Comparison of ENCODE assay signal across 26 mouse cellular contexts in genomic region chr10:88151658-88152057, GRCm38 (mm10). TPM values are rescaled to one million over a fixed set of nuclear protein-coding genes. Genes with fewer than 3 reads are reported as not detected.
DNase-seq lines count a peak whose midpoint lies in the region; ATAC-seq lines count a peak whose summit lies in the region.
"Had no signal": no experiment of that assay in that cellular context is flagged by ENCODE, and none has a peak within 500 bp of the region (broad histone marks: within the 10 kb centered on the region; RNA-seq: fewer than 3 reads in every experiment).

No protein-coding gene starts in this region.

- H3K4me2 ChIP-seq in embryonic facial prominence, embryonic 14.5 days (ENCODE audit: low read depth, low read length), result no peak overlapping the region
- no peak overlapping the region for H3K4me2 ChIP-seq in embryonic facial prominence, embryonic 15.5 days (replicated peaks)
- H3K4me2 ChIP-seq: embryonic facial prominence, embryonic 12.5 days; forebrain, embryonic 12.5 days; forebrain, embryonic 15.5 days; heart, embryonic 11.5 days; hindbrain, embryonic 13.5 days; intestine, embryonic 15.5 days had no signal

- no peaks in the 10 kb centered on the region for H3K27me3 ChIP-seq in embryonic facial prominence, embryonic 14.5 days (replicated peaks; ENCODE audit: control insufficient read depth, insufficient read depth, low read length)
- H3K27me3 ChIP-seq in embryonic facial prominence, embryonic 10.5 days (replicated peaks; ENCODE audit: low read depth, poor library complexity, severe bottlenecking), result no peaks in the 10 kb centered on the region
- H3K27me3 ChIP-seq in embryonic facial prominence, embryonic 15.5 days, result no peaks in the 10 kb centered on the region
- H3K27me3 ChIP-seq: embryonic facial prominence, embryonic 12.5 days; forebrain, embryonic 12.5 days; forebrain, embryonic 15.5 days; hindbrain, embryonic 13.5 days; intestine, embryonic 15.5 days had no signal

- no peak for ATAC-seq in embryonic facial prominence, embryonic 14.5 days (ENCODE audit: low read depth)
- ATAC-seq in embryonic facial prominence, embryonic 15.5 days (ENCODE audit: insufficient number of reproducible peaks, low FRiP score, low TSS enrichment, low read depth), result peak; percentile 73; the same call in 1 of the 2 replicates
- ATAC-seq: activated CD4-positive, CD25-positive, alpha-beta regulatory T cell, adult 4 months; CD4-positive, CD25-positive, alpha-beta regulatory T cell, adult 4 months; forebrain, embryonic 15.5 days; hindbrain, embryonic 16.5 days; intestine, embryonic 15.5 days had no signal

- DNase-seq in embryonic facial prominence, embryonic 14.5 days (ENCODE audit: low spot score), result peak; percentile 6
- DNase-seq in embryonic facial prominence, embryonic 10.5 days (ENCODE audit: low spot score), result no peak
- peak; percentile 10 for DNase-seq in right cerebral cortex, adult 18-20 months
- no peak for DNase-seq in right cerebral cortex, postnatal 4 days
- peak; percentile 70 for DNase-seq in NIH3T3 (ENCODE audit: low read depth)
- no peak for DNase-seq in cerebellum, adult 11-12 months
- no peak for DNase-seq in neural tube, embryonic 10.5 days (ENCODE audit: extremely low spot score, low spot score)
- DNase-seq: adrenal gland, adult 8-10 months; adrenal gland, postnatal 25 days; cerebellum, adult 18-20 months; cerebellum, adult 9-10 months; cerebellum, postnatal 14 days; gastrocnemius, adult 2 months; gastrocnemius, postnatal 14 days; heart, adult 11 months; kidney, adult 11 months had no signal

- H3K9me3 ChIP-seq in embryonic facial prominence, embryonic 14.5 days (ENCODE audit: control insufficient read depth, low read length), result no peaks in the 10 kb centered on the region
- no peaks in the 10 kb centered on the region for H3K9me3 ChIP-seq in embryonic facial prominence, embryonic 10.5 days
- H3K9me3 ChIP-seq in embryonic facial prominence, embryonic 15.5 days (replicated peaks), result no peaks in the 10 kb centered on the region
- H3K9me3 ChIP-seq: embryonic facial prominence, embryonic 12.5 days; forebrain, embryonic 12.5 days; forebrain, embryonic 15.5 days; hindbrain, embryonic 13.5 days; intestine, embryonic 15.5 days had no signal

- H3K4me3 ChIP-seq in embryonic facial prominence, embryonic 14.5 days (ENCODE audit: low read depth, low read length), result no peak overlapping the region
- H3K4me3 ChIP-seq in embryonic facial prominence, embryonic 10.5 days, result no peak overlapping the region
- no peak overlapping the region for H3K4me3 ChIP-seq in embryonic facial prominence, embryonic 15.5 days (replicated peaks)
- H3K4me3 ChIP-seq: embryonic facial prominence, embryonic 12.5 days; forebrain, embryonic 12.5 days; forebrain, embryonic 15.5 days; gastrocnemius, adult 2 months; hindbrain, embryonic 13.5 days; intestine, embryonic 15.5 days had no signal

- H3K9ac ChIP-seq in embryonic facial prominence, embryonic 14.5 days (ENCODE audit: low read depth, low read length), result no peak overlapping the region
- H3K9ac ChIP-seq in embryonic facial prominence, embryonic 15.5 days, result no peak overlapping the region
- H3K9ac ChIP-seq: embryonic facial prominence, embryonic 12.5 days; forebrain, embryonic 12.5 days; forebrain, embryonic 15.5 days; hindbrain, embryonic 13.5 days; intestine, embryonic 15.5 days had no signal

- WGBS in embryonic facial prominence, embryonic 14.5 days, result 62% methylated on average over 6 of the region's 6 CpGs
- WGBS in embryonic facial prominence, embryonic 10.5 days, result 73% methylated on average over 6 of the region's 6 CpGs
- WGBS in embryonic facial prominence, embryonic 15.5 days, result 55% methylated on average over 6 of the region's 6 CpGs

- peaks cover 5% of the 10 kb centered on the region; the same call in 1 of the 2 replicates for H3K4me1 ChIP-seq in embryonic facial prominence, embryonic 14.5 days (ENCODE audit: control insufficient read depth, insufficient read depth, low read length)
- H3K4me1 ChIP-seq in embryonic facial prominence, embryonic 10.5 days, result peaks cover 6% of the 10 kb centered on the region
- H3K4me1 ChIP-seq in embryonic facial prominence, embryonic 15.5 days, result peaks cover 5% of the 10 kb centered on the region; the same call in 1 of the 2 replicates
- H3K4me1 ChIP-seq: intestine, embryonic 15.5 days had no signal

- no peak overlapping the region for H3K27ac ChIP-seq in embryonic facial prominence, embryonic 14.5 days (replicated peaks; ENCODE audit: low read depth, low read length)
- no peak overlapping the region for H3K27ac ChIP-seq in embryonic facial prominence, embryonic 10.5 days (replicated peaks)
- H3K27ac ChIP-seq in embryonic facial prominence, embryonic 15.5 days (replicated peaks), result no peak overlapping the region; the same call in 1 of the 2 replicates
- H3K27ac ChIP-seq: embryonic facial prominence, embryonic 12.5 days; forebrain, embryonic 12.5 days; forebrain, embryonic 15.5 days; gastrocnemius, adult 2 months; hindbrain, embryonic 13.5 days; intestine, embryonic 15.5 days had no signal

- H3K36me3 ChIP-seq in embryonic facial prominence, embryonic 14.5 days (ENCODE audit: control insufficient read depth, insufficient read depth, low read length), result peaks cover 46% of the 10 kb centered on the region
- H3K36me3 ChIP-seq in embryonic facial prominence, embryonic 10.5 days (replicated peaks), result peaks cover 72% of the 10 kb centered on the region
- peaks cover 38% of the 10 kb centered on the region for H3K36me3 ChIP-seq in embryonic facial prominence, embryonic 15.5 days

RNA-seq across cellular contexts. Expression of gene Nup37, which starts 4.9 kb away (rescaled TPM):
- polyA plus RNA-seq in embryonic facial prominence, embryonic 14.5 days (2014; fragmentation: Nextera tagmentation; extraction: Ambion mirVana), result 64.9 and 76.5 TPM in 2 replicates
- 113 and 118 TPM in 2 replicates for polyA plus RNA-seq in embryonic facial prominence, embryonic 10.5 days (2016; fragmentation: Nextera tagmentation; extraction: Ambion mirVana)
- 60.3 and 63.8 TPM in 2 replicates for polyA plus RNA-seq in embryonic facial prominence, embryonic 15.5 days (2015; fragmentation: Nextera tagmentation; extraction: Ambion mirVana)

RNA-seq across cellular contexts. Expression of gene Parpbp, which starts 4.9 kb away (rescaled TPM):
- polyA plus RNA-seq in embryonic facial prominence, embryonic 14.5 days (2014; fragmentation: Nextera tagmentation; extraction: Ambion mirVana), result 10.4 and 14.0 TPM in 2 replicates
- 13.8 and 16.0 TPM in 2 replicates for polyA plus RNA-seq in embryonic facial prominence, embryonic 10.5 days (2016; fragmentation: Nextera tagmentation; extraction: Ambion mirVana)
- polyA plus RNA-seq in embryonic facial prominence, embryonic 15.5 days (2015; fragmentation: Nextera tagmentation; extraction: Ambion mirVana), result 8.6 TPM in 2 replicates

RNA-seq across cellular contexts. Expression of gene Washc3, which starts 49.2 kb away (rescaled TPM):
- polyA plus RNA-seq in embryonic facial prominence, embryonic 14.5 days (2014; fragmentation: Nextera tagmentation; extraction: Ambion mirVana), result 65.5 and 65.9 TPM in 2 replicates
- polyA plus RNA-seq in embryonic facial prominence, embryonic 10.5 days (2016; fragmentation: Nextera tagmentation; extraction: Ambion mirVana), result 49.3 and 50.9 TPM in 2 replicates
- 61.3 and 63.8 TPM in 2 replicates for polyA plus RNA-seq in embryonic facial prominence, embryonic 15.5 days (2015; fragmentation: Nextera tagmentation; extraction: Ambion mirVana)

Comparison
In these comparisons a context has a peak if more than half of its experiments do, and no peak if none do; other contexts are left out.
1. DNase-seq: peak in embryonic facial prominence, embryonic 14.5 days (single experiment), right cerebral cortex, adult 18-20 months (single experiment) and NIH3T3 (single experiment); none in embryonic facial prominence, embryonic 10.5 days (single experiment), right cerebral cortex, postnatal 4 days (single experiment), cerebellum, adult 11-12 months (single experiment) and neural tube, embryonic 10.5 days (single experiment).